Mouse (Mus musculus) adrenal gland, adult 18-20 months (tissue): ENCODE measurements at regions not wholly inside any gene's neighbourhood (a gene's known extent, or its start where the extent isn't known, plus 50 kb on each side); places are given as distances from the start of the nearest gene placed in this dataset.

Experiments
- DNase-seq, 2 experiments: peaks; one replicate each; pipeline ENCODE4 v3.0.0; 2021 to 2022; ENCODE audit warnings: low spot score in 2 of 2

DNA sequence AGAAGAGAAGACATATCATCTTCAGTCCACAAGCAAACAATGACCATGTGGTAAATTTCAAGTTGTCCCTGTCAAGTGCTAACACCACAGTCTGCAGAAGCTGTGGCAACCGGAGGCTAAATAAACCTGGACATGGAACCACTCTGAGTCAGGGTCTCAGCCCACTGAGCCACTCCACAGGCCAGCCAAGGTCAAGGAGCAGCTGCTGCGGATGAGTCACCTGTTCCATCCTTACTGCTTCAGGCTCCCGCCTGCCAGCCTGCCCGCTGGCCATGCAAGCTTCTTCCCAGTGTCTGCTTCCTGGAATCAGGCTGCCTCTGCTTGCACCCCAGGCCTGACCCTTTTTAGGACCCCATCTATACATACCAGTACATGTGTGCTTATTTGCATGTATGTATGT lies 319.8 kb downstream of the 1700129C05Rik start:
- DNase-seq = no peak

DNA sequence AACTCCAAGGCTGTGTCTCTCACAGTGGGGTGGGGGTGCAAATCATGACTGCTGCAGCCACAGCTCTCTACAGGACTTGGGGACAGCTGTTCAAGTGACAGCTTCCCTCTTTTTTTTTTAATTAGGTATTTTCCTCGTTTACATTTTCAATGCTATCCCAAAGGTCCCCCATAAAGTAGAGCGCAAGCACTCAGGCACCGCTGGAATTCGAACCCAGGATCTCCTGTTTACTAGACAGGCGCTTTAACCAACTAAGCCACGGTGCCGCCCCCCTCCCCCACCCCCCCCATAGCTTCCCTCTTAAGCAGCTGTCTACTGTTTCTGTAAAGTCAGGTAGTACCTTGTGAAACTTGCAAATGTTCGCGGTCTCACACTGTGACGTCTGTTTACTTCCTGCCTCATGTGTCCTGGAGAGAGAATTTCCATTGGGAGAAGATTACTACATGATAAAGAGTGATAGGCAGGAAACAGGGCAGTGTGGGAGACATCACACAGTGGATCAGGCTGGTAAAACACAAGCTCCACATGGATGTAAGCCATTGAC lies 324.7 kb downstream of the 1700129C05Rik start:
- DNase-seq = no peak

DNA sequence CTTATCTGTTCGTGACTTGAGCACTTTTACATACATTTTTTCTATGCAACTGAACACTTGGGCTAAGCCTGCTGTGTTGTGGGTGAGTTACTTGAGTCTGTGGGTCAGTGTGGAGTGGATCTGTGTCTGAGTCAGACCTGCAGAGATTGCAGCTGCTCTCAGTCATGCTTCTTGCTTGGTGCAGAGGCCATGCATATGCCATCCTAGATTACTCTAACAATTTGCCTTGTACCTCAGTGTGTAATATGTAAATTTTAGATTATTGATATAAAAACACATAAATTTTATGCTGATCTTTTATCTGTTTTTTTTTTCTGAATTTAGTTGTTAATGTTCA lies 326.2 kb downstream of the 1700129C05Rik start:
- no peak for DNase-seq

DNA sequence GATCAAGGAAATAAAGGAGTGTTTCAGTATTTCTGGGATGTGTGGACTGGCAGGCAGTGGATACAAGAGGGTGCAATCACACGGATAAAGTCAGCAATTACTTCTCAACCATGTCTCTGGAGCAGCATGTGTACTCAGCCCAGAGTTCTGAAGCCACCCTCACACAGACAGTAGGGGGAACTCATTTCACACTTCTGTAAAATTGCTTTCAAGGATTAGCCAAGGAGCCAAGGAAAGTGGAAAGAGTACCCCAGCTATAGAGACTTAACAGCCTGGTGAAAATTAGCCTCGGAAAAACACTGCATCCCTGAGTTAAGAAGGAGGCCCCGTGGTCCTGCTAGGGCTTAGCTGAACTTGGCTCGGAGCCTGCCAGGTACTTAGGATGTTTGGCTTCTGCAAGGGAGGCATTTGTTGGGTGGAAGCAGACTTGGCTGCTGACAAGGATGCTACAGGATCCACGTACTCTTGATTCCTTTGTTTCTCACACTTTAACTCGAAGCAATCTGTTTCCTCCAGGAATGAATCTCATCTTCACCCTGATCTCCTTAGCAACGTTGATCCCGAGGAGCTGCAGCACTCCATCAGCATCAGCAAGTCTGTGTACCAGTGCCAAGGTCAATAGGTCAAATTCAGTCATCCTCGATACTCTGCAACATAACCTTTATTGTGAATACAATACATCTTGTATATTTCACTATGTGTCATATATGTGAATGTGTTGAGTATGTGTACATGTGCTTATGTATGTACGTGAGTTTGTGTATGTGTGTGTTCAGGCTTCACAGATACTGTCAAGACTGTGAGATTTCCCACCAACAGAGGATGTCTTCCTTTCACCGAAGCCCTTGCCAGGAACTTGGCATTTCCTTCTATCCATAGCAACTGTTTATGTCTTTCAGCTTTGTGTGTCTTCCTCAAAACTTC lies 326.8 kb downstream of the 1700129C05Rik start:
- no peak for DNase-seq

DNA sequence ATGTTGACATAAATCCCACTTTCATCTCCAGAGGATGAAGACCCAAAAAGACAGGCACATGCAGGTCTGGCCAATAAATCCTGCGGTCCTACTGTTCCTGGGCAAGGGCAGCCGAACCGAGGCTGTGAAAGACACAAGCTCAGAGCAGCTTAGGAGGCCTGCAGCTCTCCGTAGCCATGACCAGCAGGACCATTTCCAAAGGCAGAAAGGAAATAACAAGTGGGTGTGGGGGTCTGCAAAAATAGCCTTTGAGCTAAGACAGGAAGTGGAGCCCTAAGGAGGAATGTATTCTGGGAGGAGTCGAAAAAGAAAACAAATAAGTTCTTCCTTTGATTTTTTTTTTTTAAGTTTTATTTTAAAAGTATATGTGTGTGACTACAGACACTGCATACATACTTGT lies 330.1 kb downstream of the 1700129C05Rik start:
- no peak for DNase-seq

- no peak for DNase-seq
These were observed 341.3 kb downstream of the 1700129C05Rik start for GRCm38 (mm10) chr14:58801402-58801861.

- no peak for DNase-seq
These were observed 354.3 kb downstream of the 1700129C05Rik start for GRCm38 (mm10) chr14:58788190-58788945.

DNA sequence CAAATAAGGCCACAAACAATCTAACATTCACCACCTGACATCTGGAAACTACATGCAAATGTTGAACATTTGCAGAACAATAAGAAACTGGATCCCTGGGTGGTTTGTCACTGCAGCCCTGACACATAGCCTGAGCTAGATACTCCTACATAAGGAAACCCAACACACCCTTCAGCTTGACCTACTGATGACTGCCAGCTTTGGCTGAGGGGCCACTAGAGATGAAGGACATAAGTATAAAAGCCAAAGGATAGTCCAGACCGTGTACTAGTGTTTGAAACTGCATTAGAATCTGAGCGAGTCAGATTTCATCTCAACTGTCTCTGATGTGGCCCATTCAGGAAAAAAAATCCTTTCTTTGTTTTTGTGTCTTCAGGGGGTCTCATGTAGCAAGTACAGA lies 355.1 kb downstream of the 1700129C05Rik start:
- no peak for DNase-seq

GRCm38 (mm10) chr14:58786791-58787491 lies 355.8 kb downstream of the 1700129C05Rik start:
- no peak for DNase-seq

DNA sequence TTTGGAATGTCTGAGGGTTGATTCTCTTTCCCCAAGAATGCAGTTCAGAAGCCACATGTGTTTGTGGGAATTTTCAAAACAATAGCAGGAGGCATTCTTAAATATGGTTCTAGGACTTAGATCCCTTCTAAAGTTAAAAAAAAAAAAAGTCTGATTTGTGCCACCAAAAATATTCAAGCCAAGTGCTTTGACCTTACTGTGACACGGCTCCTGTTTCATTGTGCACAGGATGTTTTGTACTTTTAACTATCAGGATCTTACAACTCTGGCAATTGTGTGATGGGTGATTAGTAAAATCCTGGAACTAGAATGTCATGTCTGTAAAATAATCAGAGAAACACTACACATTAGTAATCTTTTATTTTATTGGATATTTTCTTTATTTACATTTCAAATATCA lies 359.5 kb downstream of the 1700129C05Rik start:
- DNase-seq = no peak

GRCm38 (mm10) chr14:58780306-58780705 lies 362.4 kb downstream of the 1700129C05Rik start:
- no peak for DNase-seq

GRCm38 (mm10) chr14:58778675-58779074 lies 364.0 kb downstream of the 1700129C05Rik start:
- no peak for DNase-seq

DNA sequence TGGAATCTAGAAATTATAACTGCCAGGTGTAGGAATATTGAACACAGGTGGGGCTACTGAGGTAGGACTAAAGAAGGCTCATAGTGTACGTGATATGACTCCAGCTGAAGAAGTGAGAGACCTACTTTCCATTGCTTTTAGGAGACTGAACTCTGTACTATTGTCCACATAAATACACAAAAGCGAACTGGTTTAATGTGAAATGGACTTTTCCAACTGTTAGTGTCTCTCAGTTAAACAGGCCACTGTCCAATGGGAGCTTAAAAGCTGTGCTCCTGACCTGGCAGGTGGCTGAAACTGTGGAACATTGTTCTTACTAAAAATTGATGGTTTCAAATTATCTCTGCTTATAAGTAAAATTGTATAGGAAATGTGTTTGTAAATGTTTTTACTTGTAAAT lies 381.4 kb downstream of the 1700129C05Rik start:
- no peak for DNase-seq

GRCm38 (mm10) chr14:58759759-58760158 lies 382.9 kb downstream of the 1700129C05Rik start:
- DNase-seq = no peak

GRCm38 (mm10) chr14:58753781-58754180 lies 388.9 kb downstream of the 1700129C05Rik start:
- no peak for DNase-seq

GRCm38 (mm10) chr14:58753136-58753535 lies 389.6 kb downstream of the 1700129C05Rik start:
- no peak for DNase-seq

DNA sequence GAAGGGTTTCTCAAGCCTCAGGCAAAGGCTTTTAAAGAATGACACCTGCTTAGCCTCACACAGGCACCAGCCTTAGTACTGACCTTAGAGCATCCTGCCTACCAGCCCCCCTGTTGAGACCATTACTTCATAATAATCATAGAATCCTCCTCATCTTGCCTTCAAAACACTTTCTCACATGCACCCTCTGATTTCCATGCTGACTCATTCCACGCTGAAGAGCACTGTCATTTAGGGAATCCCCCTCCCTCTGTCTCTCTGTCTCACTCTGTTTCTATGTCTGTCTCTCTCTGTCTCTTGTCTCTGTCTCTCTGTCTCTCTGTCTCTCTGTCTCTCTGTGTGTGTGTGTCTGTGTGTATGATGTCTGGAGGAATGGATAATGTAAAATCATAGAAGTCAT lies 416.3 kb downstream of the 1700129C05Rik start:
- DNase-seq = no peak

DNA sequence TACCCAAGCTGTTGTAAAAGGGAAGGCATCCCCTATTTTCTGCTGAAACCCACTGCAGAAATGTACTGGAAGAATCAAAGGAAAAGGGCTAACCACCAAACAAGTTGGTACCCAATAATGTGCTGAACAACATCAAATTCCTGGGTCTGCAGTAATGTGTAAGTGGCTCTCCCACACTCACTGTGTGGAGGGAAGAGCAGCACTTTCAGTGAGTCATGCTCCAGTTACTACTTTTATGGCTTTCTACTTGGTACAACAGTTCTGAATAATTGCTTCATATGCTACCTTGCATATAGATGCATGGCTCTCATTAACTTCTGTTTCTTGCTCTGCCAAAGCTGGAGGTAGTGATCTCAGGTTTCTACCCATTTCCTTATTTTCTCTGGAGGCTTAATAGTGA lies 427.8 kb downstream of the 1700129C05Rik start:
- DNase-seq = no peak

- no peak for DNase-seq
These were observed 432.8 kb downstream of the 1700129C05Rik start for GRCm38 (mm10) chr14:58709861-58710260.

GRCm38 (mm10) chr14:58709281-58709680 lies 433.4 kb downstream of the 1700129C05Rik start:
- no peak for DNase-seq

- DNase-seq = peak; percentile 66 to 68
These were observed 440.9 kb downstream of the 1700129C05Rik start for GRCm38 (mm10) chr14:58701765-58702164.
